Mouse (Mus musculus) liver, embryonic 11.5 days (tissue): ENCODE measurements around the gene Cyp4f40. TPM values are rescaled to one million over a fixed set of nuclear protein-coding genes. Genes with fewer than 3 reads are reported as not detected.

Experiments
- ATAC-seq: fragments of 200-750 bp; cut with Nextera tagmentation; replicated peaks from 2 replicates; pipeline ENCODE4 v1.8.0; 2017; ENCODE audit warnings: moderate number of reproducible peaks, mild to moderate bottlenecking, moderate TSS enrichment, moderate library complexity; ENCODE audit not compliant: low FRiP score
- DNase-seq: peaks from one replicate; pipeline ENCODE4 v3.0.0-alpha.2; 2017; ENCODE audit warnings: low spot score
- H3K27ac ChIP-seq: fragments of 300-500 bp; sonication (generic); 2 replicates; pipeline ENCODE4 v1.5.1; 2014; ENCODE audit warnings: mild to moderate bottlenecking, low read depth, low read length, control low read depth
- H3K27me3 ChIP-seq: fragments of 300-500 bp; sonication (generic); replicated peaks from 2 replicates; pipeline ENCODE4 v1.6.1; 2014; ENCODE audit warnings: low read length, mixed read lengths; ENCODE audit not compliant: control insufficient read depth, insufficient read depth
- H3K36me3 ChIP-seq: fragments of 300-500 bp; sonication (generic); 2 replicates; pipeline ENCODE4 v1.6.1; 2014; ENCODE audit warnings: mild to moderate bottlenecking, low read length, moderate library complexity, mixed read lengths; ENCODE audit not compliant: control insufficient read depth, insufficient read depth
- H3K4me1 ChIP-seq: fragments of 300-500 bp; sonication (generic); replicated peaks from 2 replicates; pipeline ENCODE4 v1.6.1; 2014; ENCODE audit warnings: low read length, mixed read lengths; ENCODE audit not compliant: control insufficient read depth, insufficient read depth
- H3K4me2 ChIP-seq: fragments of 300-500 bp; sonication (generic); 2 replicates; pipeline ENCODE4 v1.6.1; 2014; ENCODE audit warnings: mild to moderate bottlenecking, control low read depth, moderate library complexity
- H3K4me3 ChIP-seq: fragments of 300-500 bp; sonication (generic); 2 replicates; pipeline ENCODE4 v1.5.1; 2014; ENCODE audit warnings: low read depth, low read length, control low read depth
- H3K9ac ChIP-seq: fragments of 300-500 bp; sonication (generic); 2 replicates; pipeline ENCODE4 v1.6.1; 2014; ENCODE audit warnings: low read depth, low read length, control low read depth
- H3K9me3 ChIP-seq: fragments of 300-500 bp; sonication (generic); 2 replicates; pipeline ENCODE4 v1.6.1; 2016; ENCODE audit warnings: low read length, inconsistent platforms, mixed read lengths; ENCODE audit not compliant: control insufficient read depth
- WGBS: fragments of 180-500 bp; shearing (Covaris S2); extraction: QIAGEN DNeasy Blood & Tissue Kit; methylation state at CpG from one replicate; pipeline ENCODE4 v1.1.7; 2014; 5-methylcytosine and 5-hydroxymethylcytosine counted together
- polyA plus RNA-seq: library from polyadenylated mRNA; unstranded; fragments of >200 nt; fragmentation: Nextera tagmentation; extraction: Ambion mirVana; gene quantifications from 2 replicates; pipeline ENCODE4 v1.2.1, GENCODE M21; 2014

Gene Cyp4f40
- polyA plus RNA-seq, 1 experiment from 2014 or later: not detected

DNA sequence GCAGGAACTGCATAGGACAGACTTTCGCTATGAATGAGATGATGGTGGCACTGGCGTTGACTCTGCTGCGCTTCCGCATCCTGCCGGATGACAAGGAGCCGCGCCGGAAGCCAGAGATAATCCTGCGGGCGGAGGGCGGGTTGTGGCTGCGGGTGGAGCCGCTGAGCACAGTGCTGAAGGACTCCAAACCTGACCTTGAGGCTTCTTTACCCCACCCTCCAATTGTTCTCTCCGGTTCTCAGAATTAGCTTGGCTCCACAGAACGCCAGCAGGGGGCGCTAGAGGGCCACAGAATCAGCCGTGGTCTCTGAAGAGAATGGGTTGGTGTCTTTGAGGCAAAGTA, 23.8 kb upstream of the Cyp4f40 start:
- peak; percentile 81 for DNase-seq
- H3K4me2 ChIP-seq: peak overlapping the region; percentile 48
- peak overlapping the region; percentile 3; the same call in 1 of the 2 replicates for H3K4me3 ChIP-seq
- no peaks in the 10 kb centered on the region; the same call in 1 of the 2 replicates for H3K4me1 ChIP-seq
- no peaks in the 10 kb centered on the region for H3K27me3 ChIP-seq
- H3K36me3 ChIP-seq: no peaks in the 10 kb centered on the region
- peak; percentile 43; the same call in 1 of the 2 replicates for ATAC-seq
- H3K9me3 ChIP-seq: no peaks in the 10 kb centered on the region
- WGBS: 2% methylated on average over 17 of the region's 17 CpGs
- no peak overlapping the region for H3K9ac ChIP-seq
- no peak overlapping the region for H3K27ac ChIP-seq

DNA sequence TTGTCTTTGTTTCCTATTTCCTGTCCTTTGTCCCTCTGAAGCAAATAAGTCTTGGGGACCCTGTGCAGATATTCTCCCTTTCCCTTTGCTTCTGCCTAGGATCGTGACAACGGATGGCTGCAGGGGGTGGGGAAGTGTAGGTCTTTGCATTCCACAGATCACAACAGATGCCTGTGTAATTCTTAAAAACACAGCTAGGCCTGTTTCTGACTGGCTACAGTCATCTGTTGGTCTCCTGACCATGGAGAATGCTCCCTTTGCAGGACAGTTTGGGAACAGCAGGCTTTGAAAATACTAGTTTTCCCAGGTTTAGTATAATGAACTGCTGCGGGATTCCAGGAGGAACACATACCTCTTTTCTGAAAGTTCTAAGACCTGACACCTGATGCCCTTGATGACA, 22.4 kb upstream of the Cyp4f40 start:
- H3K9ac ChIP-seq: no peak overlapping the region

DNA sequence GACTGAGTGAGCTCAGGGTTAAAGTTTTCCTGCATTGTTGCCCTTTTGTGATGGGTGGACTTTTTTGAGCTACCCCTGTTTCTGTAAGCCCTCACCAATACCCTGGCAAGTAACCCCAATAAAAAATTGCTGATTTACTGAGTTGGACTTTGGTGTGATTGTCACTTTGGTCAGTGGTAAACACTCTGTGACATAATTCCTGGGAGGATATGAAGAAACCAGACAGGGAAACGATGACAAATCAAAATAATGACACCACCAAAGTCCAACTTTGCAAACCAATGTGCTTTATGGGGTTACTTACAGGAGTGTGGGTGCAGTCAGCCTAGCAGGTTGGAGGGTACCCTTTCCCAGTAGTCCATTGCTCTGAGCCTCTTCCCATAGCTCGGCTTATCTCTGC, 21.5 kb upstream of the Cyp4f40 start:
- ATAC-seq (no peak), DNase-seq (no peak)
- H3K9ac ChIP-seq: no peak overlapping the region
- H3K4me2 ChIP-seq: no peak overlapping the region
- H3K4me3 ChIP-seq: no peak overlapping the region
- no peaks in the 10 kb centered on the region for H3K9me3 ChIP-seq
- no peaks in the 10 kb centered on the region for H3K36me3 ChIP-seq
- H3K27me3 ChIP-seq: no peaks in the 10 kb centered on the region
- H3K27ac ChIP-seq: no peak overlapping the region
- WGBS: 73% methylated on average over 2 of the region's 2 CpGs
- no peaks in the 10 kb centered on the region; the same call in 1 of the 2 replicates for H3K4me1 ChIP-seq

More for the DNA sequence above, 22.4 kb upstream of the Cyp4f40 start:
- DNase-seq (no peak), ATAC-seq (no peak)
- no peaks in the 10 kb centered on the region for H3K9me3 ChIP-seq
- no peak overlapping the region for H3K27ac ChIP-seq
- H3K36me3 ChIP-seq: no peaks in the 10 kb centered on the region
- H3K27me3 ChIP-seq: no peaks in the 10 kb centered on the region
- WGBS: 63% methylated on average over 3 of the region's 3 CpGs
- H3K4me1 ChIP-seq: no peaks in the 10 kb centered on the region; the same call in 1 of the 2 replicates
- H3K4me3 ChIP-seq: no peak overlapping the region
- no peak overlapping the region for H3K4me2 ChIP-seq

DNA sequence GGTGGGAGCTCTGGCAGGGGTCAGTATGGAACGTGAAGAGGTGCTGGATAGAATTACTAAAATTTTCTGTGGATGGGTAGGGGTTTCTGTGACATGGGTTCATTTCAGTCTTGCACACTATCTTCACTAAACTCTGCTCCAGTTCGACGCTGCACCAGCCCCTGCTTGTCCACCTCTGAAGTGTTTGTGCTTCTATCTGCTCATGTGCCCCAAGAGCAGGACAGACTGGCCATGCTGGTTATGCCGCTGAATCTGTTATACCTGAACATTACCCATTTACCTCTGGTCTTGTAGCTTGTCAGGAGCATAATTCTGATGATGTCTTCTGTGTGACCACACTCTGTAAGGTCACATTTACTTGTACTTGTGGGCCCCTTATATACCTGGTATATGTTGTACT, 12.1 kb upstream of the Cyp4f40 start:
- DNase-seq (no peak), ATAC-seq (no peak)
- Histone ChIP-seq H3K36me3 (no peaks in the 10 kb centered on the region), H3K9ac (no peak overlapping the region), H3K27ac (no peak overlapping the region), H3K4me3 (no peak overlapping the region), H3K4me2 (no peak overlapping the region), H3K4me1 (no peaks in the 10 kb centered on the region), H3K27me3 (no peaks in the 10 kb centered on the region), H3K9me3 (no peaks in the 10 kb centered on the region)
- WGBS: 82% methylated on average over 4 of the region's 4 CpGs

DNA sequence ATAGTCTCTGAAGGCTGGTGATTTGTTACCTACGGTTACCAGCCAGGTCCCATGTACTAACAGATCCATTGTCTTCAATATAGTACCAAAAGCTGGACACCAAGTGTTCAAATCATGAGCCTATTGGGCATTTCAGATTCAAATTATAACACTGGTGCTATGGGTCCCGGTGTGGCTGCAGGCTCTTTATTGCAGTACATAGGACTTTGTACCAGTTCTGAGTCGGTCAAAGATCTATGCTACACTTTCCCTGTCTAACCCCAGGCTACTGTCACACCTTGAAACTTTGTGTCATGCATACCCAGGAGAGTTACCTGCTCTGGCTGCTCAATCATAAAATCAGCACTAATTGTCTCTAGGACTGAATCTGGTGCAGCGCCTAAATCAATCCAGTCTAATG, 4.8 kb upstream of the Cyp4f40 start:
- no peak for DNase-seq
- H3K4me1 ChIP-seq: no peaks in the 10 kb centered on the region
- no peaks in the 10 kb centered on the region for H3K36me3 ChIP-seq
- H3K4me2 ChIP-seq: no peak overlapping the region
- no peaks in the 10 kb centered on the region for H3K9me3 ChIP-seq
- no peak for ATAC-seq
- 84% methylated on average over 4 of the region's 4 CpGs for WGBS
- H3K27ac ChIP-seq: no peak overlapping the region
- no peak overlapping the region for H3K4me3 ChIP-seq
- H3K27me3 ChIP-seq: no peaks in the 10 kb centered on the region
- H3K9ac ChIP-seq: no peak overlapping the region

DNA sequence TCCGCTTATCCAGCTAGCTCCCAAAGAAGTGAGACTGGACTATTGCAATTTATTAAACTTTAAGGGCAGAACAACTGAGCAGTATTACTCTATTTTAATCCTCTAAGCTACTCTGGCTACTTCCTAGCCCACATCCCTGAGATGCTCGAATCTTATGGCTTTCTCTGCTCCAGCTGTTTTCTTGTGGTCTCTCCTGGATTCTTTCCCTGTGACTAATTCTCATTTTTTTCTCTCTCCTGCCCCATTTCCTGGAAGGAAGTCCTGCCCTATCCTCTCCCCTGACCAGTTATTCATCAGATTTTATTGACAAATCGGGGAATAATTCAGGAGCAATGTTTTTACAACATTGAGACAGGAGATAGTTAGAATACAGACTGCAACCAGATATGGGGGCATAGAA, 1.7 kb upstream of the Cyp4f40 start:
- no peak for DNase-seq
- no peak overlapping the region for H3K4me3 ChIP-seq
- no peak overlapping the region for H3K9ac ChIP-seq
- H3K9me3 ChIP-seq: no peaks in the 10 kb centered on the region; the same call in 1 of the 2 replicates
- no peak overlapping the region for H3K4me2 ChIP-seq
- no peak overlapping the region for H3K27ac ChIP-seq
- H3K36me3 ChIP-seq: no peaks in the 10 kb centered on the region
- no peaks in the 10 kb centered on the region for H3K4me1 ChIP-seq
- ATAC-seq: no peak
- no peaks in the 10 kb centered on the region for H3K27me3 ChIP-seq
- WGBS: 58% methylated on average over 3 of the region's 3 CpGs

DNA sequence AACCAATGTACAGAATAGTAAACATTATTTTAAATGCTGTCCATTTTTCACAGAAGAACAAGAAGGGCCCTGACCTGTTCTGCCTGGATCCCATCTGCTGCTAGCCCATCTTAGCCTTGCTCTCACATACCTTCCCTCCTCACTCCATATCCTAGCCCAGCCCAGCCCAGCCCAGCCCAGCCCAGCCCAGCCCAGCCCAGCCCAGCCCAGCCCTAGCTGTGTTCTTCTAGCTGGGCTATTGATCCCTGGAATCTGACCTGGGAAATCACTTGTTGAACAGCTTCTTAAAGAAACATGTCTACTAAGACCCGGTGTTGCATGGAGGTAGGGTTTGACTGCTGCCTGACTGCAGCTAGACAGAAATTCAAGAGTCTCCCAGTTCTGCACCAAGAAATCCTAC, 454 bp upstream of the Cyp4f40 start:
- Histone ChIP-seq H3K36me3 (no peaks in the 10 kb centered on the region), H3K9me3 (no peaks in the 10 kb centered on the region; the same call in 1 of the 2 replicates), H3K27me3 (no peaks in the 10 kb centered on the region), H3K27ac (no peak overlapping the region), H3K4me2 (no peak overlapping the region), H3K4me1 (no peaks in the 10 kb centered on the region), H3K9ac (no peak overlapping the region), H3K4me3 (no peak overlapping the region)
- 60% methylated on average over 1 of the region's 1 CpGs for WGBS
- DNase-seq (no peak), ATAC-seq (no peak)

DNA sequence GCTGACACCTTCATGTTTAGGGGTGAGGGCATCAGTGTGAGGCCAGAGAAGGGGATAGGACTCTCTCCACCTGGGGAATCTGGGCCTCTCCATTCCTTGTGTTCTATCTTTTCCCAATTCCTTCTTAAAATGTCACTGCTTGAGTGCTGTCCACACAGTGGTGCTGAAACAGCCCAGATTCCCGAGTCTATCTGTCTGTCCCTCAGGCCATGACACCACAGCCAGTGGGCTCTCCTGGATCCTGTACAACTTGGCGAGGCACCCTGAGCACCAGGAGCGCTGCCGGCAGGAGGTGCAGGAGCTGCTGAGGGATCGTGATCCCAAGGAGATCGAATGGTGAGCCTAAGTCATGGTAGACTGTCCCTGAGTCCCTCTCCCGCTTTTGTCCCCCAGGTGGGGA, 15.3 kb downstream of the Cyp4f40 start:
- Histone ChIP-seq H3K4me1 (no peaks in the 10 kb centered on the region), H3K27me3 (no peaks in the 10 kb centered on the region), H3K9me3 (no peaks in the 10 kb centered on the region), H3K36me3 (no peaks in the 10 kb centered on the region), H3K27ac (no peak overlapping the region), H3K4me3 (no peak overlapping the region), H3K4me2 (no peak overlapping the region), H3K9ac (no peak overlapping the region)
- 64% methylated on average over 7 of the region's 7 CpGs for WGBS
- DNase-seq (no peak), ATAC-seq (no peak)

DNA sequence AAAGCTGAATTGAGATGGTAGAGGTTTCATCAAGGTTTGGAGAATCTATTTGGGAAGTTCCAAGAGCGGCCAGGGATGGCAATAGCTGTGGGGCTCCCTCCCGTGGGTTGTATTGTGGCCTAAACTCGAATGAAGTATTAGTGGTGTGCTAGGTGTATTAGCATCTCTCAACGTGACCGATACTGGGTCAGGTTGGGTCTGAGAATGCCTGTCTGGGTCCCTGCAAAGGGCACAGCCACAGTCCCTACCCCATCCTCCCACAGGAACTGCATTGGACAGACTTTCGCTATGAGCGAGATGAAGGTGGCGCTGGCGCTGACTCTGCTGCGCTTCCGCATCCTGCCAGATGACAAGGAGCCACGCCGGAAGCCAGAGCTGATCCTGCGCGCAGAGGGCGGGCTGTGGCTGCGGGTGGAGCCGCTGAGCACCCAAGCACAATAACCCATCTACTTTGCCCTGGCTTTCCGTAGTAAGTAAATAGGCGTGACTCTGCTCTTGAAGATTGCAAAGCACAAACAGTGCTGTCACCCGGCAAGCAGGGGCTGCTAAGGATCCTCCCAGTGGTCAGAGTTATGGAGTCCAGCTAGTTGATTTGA, 17.4 kb downstream of the Cyp4f40 start:
- Histone ChIP-seq H3K27me3 (no peaks in the 10 kb centered on the region), H3K36me3 (no peaks in the 10 kb centered on the region), H3K9ac (no peak overlapping the region), H3K4me1 (no peaks in the 10 kb centered on the region), H3K4me2 (peak overlapping the region; percentile 16), H3K9me3 (no peaks in the 10 kb centered on the region), H3K27ac (no peak overlapping the region), H3K4me3 (no peak overlapping the region)
- WGBS: 39% methylated on average over 21 of the region's 21 CpGs
- no peak for ATAC-seq
- no peak for DNase-seq
